Mouse (Mus musculus): ENCODE data around the gene Vmn1r103. TPM values are rescaled to one million over a fixed set of nuclear protein-coding genes. Genes with fewer than 3 reads are reported as not detected.
"Not testable (repeated sequence)": the region's sequence is repeated elsewhere in the genome, so short reads cannot be mapped to it uniquely, and the experiment has no call there.

Vmn1r103 gene
- polyA plus RNA-seq (2016; fragmentation: Nextera tagmentation; extraction: Ambion mirVana): not detected in 2 replicates

DNA sequence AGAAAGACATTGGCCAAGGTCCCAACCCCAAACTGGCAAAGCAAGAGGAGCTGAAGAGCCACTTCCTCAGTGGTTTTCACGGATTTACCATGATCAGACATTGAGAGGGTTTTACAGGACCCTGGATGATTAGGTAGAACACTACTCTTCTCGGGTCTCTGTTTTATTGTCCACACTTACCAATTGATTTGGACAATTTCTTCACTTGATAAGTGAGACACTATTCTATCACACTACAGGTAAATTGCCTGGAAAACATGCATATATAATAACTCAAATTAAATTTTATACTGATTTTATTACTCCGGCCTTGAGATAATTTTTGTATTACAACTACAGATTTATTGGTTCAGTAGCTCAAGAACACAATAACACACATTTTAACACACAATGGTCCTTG lies at the start of gene Vmn1r103:
Gene Vmn1r103, minus strand, starts transcription at position 101 of the 400 bp plus-strand sequence.
- not testable (repeated sequence) for H3K9ac ChIP-seq; H3K36me3 ChIP-seq; H3K4me1 ChIP-seq (replicated peaks); H3K4me2 ChIP-seq; H3K4me3 ChIP-seq; ATAC-seq (ENCODE audit: insufficient number of reproducible peaks, low FRiP score); H3K27me3 ChIP-seq (replicated peaks); H3K9me3 ChIP-seq (replicated peaks); H3K27ac ChIP-seq (ENCODE audit: poor library complexity, severe bottlenecking)
- WGBS: no CpG with 5 or more reads among the region's 3 CpGs

DNA sequence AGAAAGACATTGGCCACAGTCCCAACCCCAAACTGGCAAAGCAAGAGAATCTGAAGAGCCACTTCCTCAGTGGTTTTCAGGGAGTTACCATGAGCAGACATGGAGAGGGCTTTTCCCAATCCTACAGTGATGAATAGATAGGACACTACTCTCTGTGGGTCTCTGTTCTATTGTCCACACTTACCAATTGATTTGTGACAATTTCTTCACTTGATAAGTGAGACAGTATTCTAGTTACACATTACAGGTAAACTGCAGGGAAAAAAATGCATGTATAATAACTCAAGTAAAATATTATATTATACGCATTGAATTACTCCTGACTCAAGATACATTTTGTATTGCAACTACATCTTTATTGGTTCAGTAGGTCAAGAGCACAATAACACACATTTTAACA lies 35.3 kb upstream of the Vmn1r103 start, which contains the start of gene Gm5726:
Gene Gm5726, minus strand, starts transcription at position 101 of the 400 bp plus-strand sequence.
- not testable (repeated sequence) for H3K4me3 ChIP-seq; H3K27me3 ChIP-seq (replicated peaks); H3K9ac ChIP-seq; H3K27ac ChIP-seq (ENCODE audit: poor library complexity, severe bottlenecking); H3K9me3 ChIP-seq (replicated peaks); H3K4me2 ChIP-seq; ATAC-seq (ENCODE audit: insufficient number of reproducible peaks, low FRiP score); H3K4me1 ChIP-seq (replicated peaks); H3K36me3 ChIP-seq
- no CpG with 5 or more reads among the region's 1 CpGs for WGBS

DNA sequence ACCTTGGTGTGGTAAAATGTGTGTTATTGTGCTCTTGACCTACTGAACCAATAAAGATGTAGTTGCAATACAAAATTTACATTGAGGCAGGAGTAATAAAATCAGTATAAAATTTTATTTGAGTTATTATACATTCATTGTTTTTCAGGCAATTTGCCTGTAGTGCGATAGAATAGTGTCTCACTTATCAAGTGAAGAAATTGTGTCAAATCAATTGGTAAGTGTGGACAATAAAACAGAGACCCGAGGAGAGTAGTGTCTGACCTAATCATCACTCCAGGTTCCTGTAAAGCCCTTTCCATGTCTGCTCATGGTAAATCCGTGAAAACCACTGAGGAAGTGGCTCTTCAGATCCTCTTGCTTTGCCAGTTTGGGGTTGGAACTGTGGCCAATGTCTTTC lies 23.2 kb upstream of the Vmn1r103 start, which contains the start of gene Vmn1r104:
Gene Vmn1r104, plus strand, starts transcription at position 301 of the 400 bp plus-strand sequence.
- not testable (repeated sequence) for H3K9ac ChIP-seq; ATAC-seq (ENCODE audit: insufficient number of reproducible peaks, low FRiP score); H3K4me3 ChIP-seq; H3K9me3 ChIP-seq (replicated peaks); H3K27me3 ChIP-seq (replicated peaks); H3K36me3 ChIP-seq; H3K4me1 ChIP-seq (replicated peaks); H3K4me2 ChIP-seq; H3K27ac ChIP-seq (ENCODE audit: poor library complexity, severe bottlenecking)
- no CpG with 5 or more reads among the region's 3 CpGs for WGBS

DNA sequence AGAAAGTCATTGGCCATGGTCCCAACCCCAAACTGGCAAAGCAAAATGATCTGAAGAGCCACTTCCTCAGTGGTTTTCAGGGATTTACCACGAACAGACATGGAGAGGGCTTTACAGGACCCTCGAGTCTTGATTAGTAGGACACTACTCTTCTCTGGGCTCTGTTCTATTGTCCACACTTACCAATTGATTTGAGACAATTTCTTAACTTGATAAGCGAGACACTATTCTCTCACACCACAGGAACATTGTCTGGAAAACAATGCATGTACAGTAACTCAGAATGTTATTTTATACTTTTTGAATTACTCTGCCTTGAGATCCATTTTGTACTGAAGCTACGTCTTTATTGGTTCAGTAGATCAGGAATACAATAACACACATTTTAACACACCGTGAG lies 35.5 kb downstream of the Vmn1r103 start, which contains the start of gene Gm10670:
Gene Gm10670, minus strand, starts transcription at position 101 of the 400 bp plus-strand sequence.
- H3K9me3 ChIP-seq (replicated peaks); ATAC-seq (ENCODE audit: insufficient number of reproducible peaks, low FRiP score); H3K36me3 ChIP-seq; H3K27ac ChIP-seq (ENCODE audit: poor library complexity, severe bottlenecking); H3K4me3 ChIP-seq; H3K4me2 ChIP-seq; H3K4me1 ChIP-seq (replicated peaks); H3K27me3 ChIP-seq (replicated peaks); H3K9ac ChIP-seq: not testable (repeated sequence)
- no CpG with 5 or more reads among the region's 5 CpGs for WGBS

Other genes with a start within 250 kb of the Vmn1r103 start
- gene Gm5890, start 247.7 kb downstream of the Vmn1r103 start, polyA plus RNA-seq (2016; fragmentation: Nextera tagmentation; extraction: Ambion mirVana): not detected in 2 replicates
- gene Gm4133, start 176.5 kb downstream of the Vmn1r103 start, polyA plus RNA-seq (2016; fragmentation: Nextera tagmentation; extraction: Ambion mirVana): not detected in 2 replicates
- gene Gm5728, start 135.1 kb downstream of the Vmn1r103 start, polyA plus RNA-seq (2016; fragmentation: Nextera tagmentation; extraction: Ambion mirVana): not detected in 2 replicates
- gene Vmn1r100, start 92.6 kb downstream of the Vmn1r103 start, polyA plus RNA-seq (2016; fragmentation: Nextera tagmentation; extraction: Ambion mirVana): not detected in 2 replicates
- gene Vmn1r101, start 67.9 kb downstream of the Vmn1r103 start, polyA plus RNA-seq (2016; fragmentation: Nextera tagmentation; extraction: Ambion mirVana): not detected in 2 replicates
- gene Gm10670, start 35.6 kb downstream of the Vmn1r103 start, polyA plus RNA-seq (2016; fragmentation: Nextera tagmentation; extraction: Ambion mirVana): not detected in 2 replicates
- gene Vmn1r104, start 23.3 kb upstream of the Vmn1r103 start, polyA plus RNA-seq (2016; fragmentation: Nextera tagmentation; extraction: Ambion mirVana): not detected in 2 replicates
- gene Gm5726, start 35.2 kb upstream of the Vmn1r103 start, polyA plus RNA-seq (2016; fragmentation: Nextera tagmentation; extraction: Ambion mirVana): not detected in 2 replicates
- not detected in 2 replicates for gene Gm4141, start 65.7 kb upstream of the Vmn1r103 start, polyA plus RNA-seq (2016; fragmentation: Nextera tagmentation; extraction: Ambion mirVana)
- gene Gm4513, start 88.5 kb upstream of the Vmn1r103 start, polyA plus RNA-seq (2016; fragmentation: Nextera tagmentation; extraction: Ambion mirVana): not detected in 2 replicates
- not detected in 2 replicates for gene Vmn1r107, start 158.4 kb upstream of the Vmn1r103 start, polyA plus RNA-seq (2016; fragmentation: Nextera tagmentation; extraction: Ambion mirVana)
- not detected in 2 replicates for gene Vmn1r111, start 192.7 kb upstream of the Vmn1r103 start, polyA plus RNA-seq (2016; fragmentation: Nextera tagmentation; extraction: Ambion mirVana)
- not detected in 2 replicates for gene Gm10668, start 220.1 kb upstream of the Vmn1r103 start, polyA plus RNA-seq (2016; fragmentation: Nextera tagmentation; extraction: Ambion mirVana)

All from heart, embryonic 12.5 days (tissue).